Mouse (Mus musculus) T-helper 17 cell (primary cell): ENCODE measurements around the gene Tarbp1.

Experiments used
- in situ Hi-C, 2 experiments: fragments of 300-600 bp; cut with MboI, MseI; formaldehyde crosslinking; loops; 1 replicate in 1 of 2; 2 replicates in 1 of 2; pipeline ENCODE4 v1.15.1; 2025; ENCODE audit warnings: high pct_unique_total_duplicates in 2 of 2

The Tarbp1 gene

GRCm38 (mm10) chr8:126495461-126495860, 20.6 kb upstream of the Tarbp1 start:
- in situ Hi-C loops, result loop anchor here (5.0 kb wide), 1 partner anchor 427 kb away; no protein-coding TSS in a partner anchor

- in situ Hi-C loops, result loop anchor here (5.0 kb wide), 1 partner anchor 428 kb away; no protein-coding TSS in a partner anchor
Observed at GRCm38 (mm10) chr8:126494160-126495110, 19.6 kb upstream of the Tarbp1 start.

GRCm38 (mm10) chr8:126482938-126483337, 8.1 kb upstream of the Tarbp1 start:
- in situ Hi-C loops, result no loop called here

- in situ Hi-C loops, result no loop called here
Observed at GRCm38 (mm10) chr8:126482348-126482720, 7.5 kb upstream of the Tarbp1 start.

- in situ Hi-C loops, result no loop called here
Observed at GRCm38 (mm10) chr8:126481494-126482347, 6.9 kb upstream of the Tarbp1 start.

GRCm38 (mm10) chr8:126480366-126480765, 5.5 kb upstream of the Tarbp1 start:
- in situ Hi-C loops, result no loop called here

GRCm38 (mm10) chr8:126478714-126479113, 3.8 kb upstream of the Tarbp1 start:
- in situ Hi-C loops, result loop anchor here in 1 of 2 experiments (5.0 kb wide), 1 partner anchor 56 kb away; the partner anchor contains the start of gene Coa6

GRCm38 (mm10) chr8:126476151-126476855, 1.4 kb upstream of the Tarbp1 start:
- in situ Hi-C loops, result loop anchor here in 1 of 2 experiments (5.0 kb wide), 1 partner anchor 54 kb away; the partner anchor contains the start of gene Coa6

- in situ Hi-C loops, result loop anchor here in 1 of 2 experiments (5.0 kb wide), 1 partner anchor 53 kb away; the partner anchor contains the start of gene Coa6
Observed at GRCm38 (mm10) chr8:126475738-126476137, 873 bp upstream of the Tarbp1 start.

GRCm38 (mm10) chr8:126473802-126474298, 1.0 kb downstream of the Tarbp1 start:
- in situ Hi-C loops, result loop anchor here in 1 of 2 experiments (25.0 kb wide), 1 partner anchor 1938 kb away; no protein-coding TSS in a partner anchor

- in situ Hi-C loops, result loop anchor here in 1 of 2 experiments (25.0 kb wide), 1 partner anchor 1948 kb away; no protein-coding TSS in a partner anchor
Observed at GRCm38 (mm10) chr8:126464071-126464470, 10.8 kb downstream of the Tarbp1 start.

GRCm38 (mm10) chr8:126461735-126462134, 13.1 kb downstream of the Tarbp1 start:
- in situ Hi-C loops, result loop anchor here in 1 of 2 experiments (25.0 kb wide), 1 partner anchor 1951 kb away; no protein-coding TSS in a partner anchor

GRCm38 (mm10) chr8:126460274-126460673, 14.6 kb downstream of the Tarbp1 start:
- in situ Hi-C loops, result loop anchor here in 1 of 2 experiments (25.0 kb wide), 1 partner anchor 1952 kb away; no protein-coding TSS in a partner anchor

- in situ Hi-C loops, result loop anchor here in 1 of 2 experiments (25.0 kb wide), 1 partner anchor 1957 kb away; no protein-coding TSS in a partner anchor
Observed at GRCm38 (mm10) chr8:126455383-126455782, 19.5 kb downstream of the Tarbp1 start.

GRCm38 (mm10) chr8:126451158-126451557, 23.7 kb downstream of the Tarbp1 start:
- in situ Hi-C loops, result loop anchor here in 1 of 2 experiments (25.0 kb wide), 1 partner anchor 1961 kb away; no protein-coding TSS in a partner anchor

- in situ Hi-C loops, result loop anchor here in 1 of 2 experiments (25.0 kb wide), 1 partner anchor 1552 kb away; the partner anchor contains the start of genes Exoc8 and Sprtn
Observed at GRCm38 (mm10) chr8:126438937-126439336, 35.9 kb downstream of the Tarbp1 start.

GRCm38 (mm10) chr8:126433827-126434226, 41.0 kb downstream of the Tarbp1 start:
- in situ Hi-C loops, result loop anchor here in 1 of 2 experiments (25.0 kb wide), 1 partner anchor 1547 kb away; the partner anchor contains the start of genes Exoc8 and Sprtn

GRCm38 (mm10) chr8:126429635-126430034, 45.2 kb downstream of the Tarbp1 start:
- in situ Hi-C loops, result loop anchor here in 1 of 2 experiments (25.0 kb wide), 1 partner anchor 1542 kb away; the partner anchor contains the start of genes Exoc8 and Sprtn

- in situ Hi-C loops, result loop anchor here in 1 of 2 experiments (5.0 to 25.0 kb wide), 2 partner anchors 52 to 1538 kb away; partner anchors contain the start of genes Exoc8, Sprtn and Tarbp1
Observed at GRCm38 (mm10) chr8:126424946-126425345, 49.9 kb downstream of the Tarbp1 start.

GRCm38 (mm10) chr8:126424163-126424562, 50.7 kb downstream of the Tarbp1 start:
- in situ Hi-C loops, result loop anchor here in 1 of 2 experiments (5.0 kb wide), 1 partner anchor 53 kb away; the partner anchor contains the start of gene Tarbp1
